Mouse (Mus musculus) fibroblast of lung, adult 2 months (primary cell): ENCODE results near the gene Gm7942.
"Not testable (repeated sequence)": the region's sequence is repeated elsewhere in the genome, so short reads cannot be mapped to it uniquely, and the experiment has no call there.

Experiments
- DNase-seq: peaks from one replicate; pipeline ENCODE4 v3.0.0-alpha.2; 2011; ENCODE audit warnings: low read depth

Gene Gm7942

GRCm38 (mm10) chr5:95106638-95107037 lies at the start of gene Gm7942:
Gene Gm7942, plus strand, starts transcription at chr5:95106938.
- not testable (repeated sequence) for DNase-seq
